Mouse (Mus musculus) small intestine, adult 2 months (tissue): Measurements from ENCODE around the gene Msantd1.

ENCODE experiments used
- CTCF ChIP-seq: fragments of 200-500 bp; IDR thresholded peaks from 2 replicates; pipeline ENCODE4 v1.5.1; 2012; ENCODE audit warnings: low read depth, mild to moderate bottlenecking, control low read depth, inconsistent platforms, low read length, moderate library complexity, mixed read lengths; ENCODE audit not compliant: insufficient replicate concordance, insufficient read length; ENCODE audit errors: extremely low read depth
- POLR2A ChIP-seq: fragments of 200-500 bp; IDR thresholded peaks from 2 replicates; pipeline ENCODE4 v1.6.1; 2012; ENCODE audit warnings: low read depth, mild to moderate bottlenecking, control low read depth, inconsistent platforms, low read length, moderate library complexity

GRCm38 (mm10) chr5:34923920-34924319 lies 16.1 kb downstream of the Msantd1 start:
- TF ChIP-seq POLR2A (no peak), CTCF (no peak)
